Mouse (Mus musculus) kidney, embryonic 15.5 days (tissue): ENCODE data around the gene Tubb2a. TPM values are rescaled to one million over a fixed set of nuclear protein-coding genes. Genes with fewer than 3 reads are reported as not detected.
"Not testable (repeated sequence)": the region's sequence is repeated elsewhere in the genome, so short reads cannot be mapped to it uniquely, and the experiment has no call there.

Experiments used
- ATAC-seq: fragments of 200-750 bp; cut with Nextera tagmentation; replicated peaks from 2 replicates; pipeline ENCODE4 v1.8.0; 2017; ENCODE audit warnings: moderate TSS enrichment; ENCODE audit not compliant: low FRiP score
- H3K27ac ChIP-seq: fragments of 300-500 bp; sonication (generic); 2 replicates; pipeline ENCODE4 v1.5.1; 2015; ENCODE audit warnings: mild to moderate bottlenecking, inconsistent platforms
- H3K27me3 ChIP-seq: fragments of 300-500 bp; sonication (generic); 2 replicates; pipeline ENCODE4 v1.6.1; 2015; ENCODE audit warnings: inconsistent platforms
- H3K36me3 ChIP-seq: fragments of 300-500 bp; sonication (generic); 2 replicates; pipeline ENCODE4 v1.6.1; 2015; ENCODE audit warnings: inconsistent platforms
- H3K4me1 ChIP-seq: fragments of 300-500 bp; sonication (generic); 2 replicates; pipeline ENCODE4 v1.6.1; 2015; ENCODE audit warnings: inconsistent platforms
- H3K4me2 ChIP-seq: fragments of 300-500 bp; sonication (generic); 2 replicates; pipeline ENCODE4 v1.6.1; 2015; ENCODE audit warnings: moderate library complexity, mild to moderate bottlenecking, inconsistent platforms
- H3K4me3 ChIP-seq: fragments of 300-500 bp; sonication (generic); replicated peaks from 2 replicates; pipeline ENCODE4 v1.5.1; 2015; ENCODE audit warnings: mild to moderate bottlenecking, inconsistent platforms
- H3K9ac ChIP-seq: fragments of 300-500 bp; sonication (generic); 2 replicates; pipeline ENCODE4 v1.6.1; 2015; ENCODE audit warnings: mild to moderate bottlenecking, inconsistent platforms
- H3K9me3 ChIP-seq: fragments of 300-500 bp; sonication (generic); replicated peaks from 2 replicates; pipeline ENCODE4 v1.6.1; 2016; ENCODE audit warnings: inconsistent platforms
- WGBS: fragments of 180-500 bp; shearing (Covaris S2); methylation state at CpG from one replicate; pipeline ENCODE4 v1.1.7; 2015; ENCODE audit warnings: mixed read lengths; 5-methylcytosine and 5-hydroxymethylcytosine counted together
- polyA plus RNA-seq: library from polyadenylated mRNA; unstranded; fragments of >200 nt; fragmentation: Nextera tagmentation; extraction: Ambion mirVana; gene quantifications from 2 replicates; pipeline ENCODE4 v1.2.1, GENCODE M21; 2015

Tubb2a gene
- polyA plus RNA-seq, 1 experiment from 2014 or later: 132 TPM

- H3K4me3 ChIP-seq, H3K9ac ChIP-seq, H3K27ac ChIP-seq, H3K9me3 ChIP-seq, H3K4me2 ChIP-seq, ATAC-seq, H3K36me3 ChIP-seq, H3K4me1 ChIP-seq, H3K27me3 ChIP-seq: not testable (repeated sequence)
- WGBS: 42% methylated on average over 5 of the region's 5 CpGs
Measured at GRCm38 (mm10) chr13:34088201-34088649, 10.4 kb upstream of the Tubb2a start.

DNA sequence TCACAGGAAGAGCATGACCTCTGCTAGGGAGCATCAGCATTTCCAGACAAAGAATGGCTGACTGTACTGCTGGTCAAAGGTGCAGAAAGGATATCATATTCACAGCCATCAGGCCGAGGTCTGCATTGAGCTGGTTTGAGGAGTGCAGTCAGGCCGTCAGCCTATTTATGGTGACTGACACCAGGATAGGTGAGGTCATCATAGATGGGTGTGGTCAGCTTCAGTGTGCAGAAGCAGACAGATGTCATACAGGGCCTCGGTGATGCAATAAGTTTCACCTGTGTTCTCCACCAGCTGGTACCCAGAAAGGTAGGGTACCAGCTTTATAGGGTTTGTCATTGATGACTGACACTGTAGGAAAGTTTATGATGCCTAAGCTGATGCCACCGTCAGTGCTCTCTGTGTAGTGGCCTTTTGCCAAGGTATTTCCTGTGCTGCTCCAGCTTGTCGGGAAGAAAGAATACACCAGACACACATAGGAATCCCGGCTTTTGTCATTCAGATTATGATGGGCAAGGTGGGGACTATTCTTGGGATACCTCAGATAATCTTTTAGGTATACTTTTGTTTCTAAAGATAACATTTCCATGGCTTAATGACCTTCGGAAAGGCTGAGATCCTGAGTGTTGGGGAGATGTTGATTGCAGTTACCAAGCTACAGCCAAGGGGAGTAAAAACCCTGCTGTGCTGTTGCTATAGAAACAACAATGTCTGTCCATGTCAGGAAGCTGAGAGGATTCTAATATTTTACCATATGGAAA is 9.4 kb upstream of the Tubb2a start:
- Histone ChIP-seq H3K4me1 (peaks cover 5% of the 10 kb centered on the region; the same call in 1 of the 2 replicates), H3K9me3 (no peaks in the 10 kb centered on the region), H3K36me3 (no peaks in the 10 kb centered on the region), H3K27ac (no peak overlapping the region), H3K9ac (no peak overlapping the region), H3K4me3 (no peak overlapping the region), H3K4me2 (no peak overlapping the region), H3K27me3 (no peaks in the 10 kb centered on the region)
- 54% methylated on average over 7 of the region's 7 CpGs for WGBS
- no peak for ATAC-seq

DNA sequence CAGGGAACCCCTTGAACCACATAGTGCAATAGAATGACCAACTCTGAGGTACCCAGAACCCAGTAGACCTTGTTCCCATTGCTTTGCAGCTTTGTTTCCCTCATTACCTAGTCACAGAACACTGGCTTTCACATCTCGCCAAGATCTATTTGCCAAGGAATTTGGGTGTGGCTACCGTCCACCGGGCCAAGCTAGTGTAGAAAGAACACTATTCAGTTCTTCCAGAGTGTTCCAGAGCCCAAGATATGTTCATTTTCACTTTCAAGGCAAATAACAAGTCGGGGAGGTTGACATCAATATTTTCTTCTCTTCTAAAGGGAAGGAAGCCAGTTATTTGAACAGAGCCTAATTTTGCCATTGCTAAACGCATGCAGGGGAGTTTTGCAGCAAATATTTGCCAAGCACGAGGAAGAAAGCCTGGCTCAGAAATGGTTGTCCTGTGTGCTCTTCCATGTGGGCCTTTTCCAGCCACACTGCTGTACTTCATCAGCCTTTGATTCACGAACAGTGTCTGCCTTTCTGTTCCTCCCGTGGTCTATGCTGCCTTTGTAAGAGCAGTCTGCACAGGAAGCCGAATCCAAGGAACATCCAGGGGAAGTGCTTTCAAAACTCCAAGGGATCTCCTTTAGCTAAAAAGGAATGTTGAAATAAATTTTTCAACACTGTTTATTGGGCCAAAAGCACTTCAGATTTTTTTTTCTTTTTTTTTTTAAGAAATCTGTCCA is 6.4 kb upstream of the Tubb2a start:
- ATAC-seq: no peak
- no peak overlapping the region for H3K27ac ChIP-seq

DNA sequence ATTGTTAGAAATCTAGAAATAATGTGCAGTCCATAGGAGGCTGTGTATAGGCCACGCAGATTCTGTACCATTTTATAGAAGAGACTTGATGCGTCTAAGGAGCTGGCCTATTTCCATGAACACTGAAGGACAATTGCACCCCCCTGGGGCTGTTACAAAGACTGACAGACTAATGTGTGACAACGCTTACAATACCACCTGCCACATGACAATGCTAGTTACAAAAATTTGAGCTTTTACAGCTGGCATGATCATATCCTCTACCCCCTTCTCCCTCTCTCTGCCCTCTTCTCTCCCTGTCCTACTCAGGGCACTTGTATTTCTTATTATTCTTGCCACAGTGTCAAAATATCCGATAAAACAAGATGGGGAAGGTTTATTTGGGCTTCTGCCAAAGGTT is 4.1 kb upstream of the Tubb2a start:
- Histone ChIP-seq H3K27me3 (0 out of 2 replicates have a peak, but pooled peaks cover 5% of the 10 kb centered on the region), H3K4me1 (peaks cover 13% of the 10 kb centered on the region), H3K36me3 (no peaks in the 10 kb centered on the region), H3K4me2 (no peak overlapping the region), H3K4me3 (no peak overlapping the region), H3K27ac (no peak overlapping the region), H3K9me3 (no peaks in the 10 kb centered on the region), H3K9ac (no peak overlapping the region)
- ATAC-seq: no peak
- 78% methylated on average over 4 of the region's 4 CpGs for WGBS

More for the DNA sequence above, 6.4 kb upstream of the Tubb2a start:
- Histone ChIP-seq H3K9ac (no peak overlapping the region), H3K4me1 (peaks cover 5% of the 10 kb centered on the region; the same call in 1 of the 2 replicates), H3K27me3 (0 out of 2 replicates have a peak, but pooled peaks cover 2% of the 10 kb centered on the region), H3K36me3 (no peaks in the 10 kb centered on the region), H3K9me3 (no peaks in the 10 kb centered on the region), H3K4me3 (no peak overlapping the region), H3K4me2 (no peak overlapping the region)
- 68% methylated on average over 9 of the region's 9 CpGs for WGBS

DNA sequence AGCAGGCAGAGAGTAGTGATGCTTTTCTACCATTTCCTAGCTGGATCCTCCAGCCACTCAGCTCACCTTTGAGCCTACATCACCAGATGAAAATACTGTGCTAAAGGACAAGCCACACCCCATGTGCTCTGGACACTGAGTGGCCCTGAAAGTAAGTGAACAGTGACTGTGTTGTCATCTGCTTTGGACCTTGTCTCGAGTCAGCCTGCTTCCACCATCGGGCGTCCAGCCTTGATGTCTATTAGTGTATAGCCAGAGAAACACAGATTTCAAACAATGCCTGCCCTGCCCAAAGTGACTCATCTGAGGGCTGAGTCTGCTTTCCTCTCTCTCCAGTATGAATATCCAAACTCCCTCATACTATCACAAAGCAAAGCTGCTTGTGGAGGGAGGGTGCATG is 2.0 kb upstream of the Tubb2a start:
- no peak overlapping the region for H3K4me2 ChIP-seq
- ATAC-seq: no peak
- 0 out of 2 replicates have a peak, but pooled peaks cover 5% of the 10 kb centered on the region for H3K27me3 ChIP-seq
- no peaks in the 10 kb centered on the region for H3K9me3 ChIP-seq
- H3K9ac ChIP-seq: no peak overlapping the region
- 77% methylated on average over 3 of the region's 3 CpGs for WGBS
- H3K27ac ChIP-seq: no peak overlapping the region
- 0 out of 2 replicates have a peak, but pooled peaks cover 6% of the 10 kb centered on the region for H3K36me3 ChIP-seq
- peaks cover 19% of the 10 kb centered on the region for H3K4me1 ChIP-seq
- no peak overlapping the region for H3K4me3 ChIP-seq

DNA sequence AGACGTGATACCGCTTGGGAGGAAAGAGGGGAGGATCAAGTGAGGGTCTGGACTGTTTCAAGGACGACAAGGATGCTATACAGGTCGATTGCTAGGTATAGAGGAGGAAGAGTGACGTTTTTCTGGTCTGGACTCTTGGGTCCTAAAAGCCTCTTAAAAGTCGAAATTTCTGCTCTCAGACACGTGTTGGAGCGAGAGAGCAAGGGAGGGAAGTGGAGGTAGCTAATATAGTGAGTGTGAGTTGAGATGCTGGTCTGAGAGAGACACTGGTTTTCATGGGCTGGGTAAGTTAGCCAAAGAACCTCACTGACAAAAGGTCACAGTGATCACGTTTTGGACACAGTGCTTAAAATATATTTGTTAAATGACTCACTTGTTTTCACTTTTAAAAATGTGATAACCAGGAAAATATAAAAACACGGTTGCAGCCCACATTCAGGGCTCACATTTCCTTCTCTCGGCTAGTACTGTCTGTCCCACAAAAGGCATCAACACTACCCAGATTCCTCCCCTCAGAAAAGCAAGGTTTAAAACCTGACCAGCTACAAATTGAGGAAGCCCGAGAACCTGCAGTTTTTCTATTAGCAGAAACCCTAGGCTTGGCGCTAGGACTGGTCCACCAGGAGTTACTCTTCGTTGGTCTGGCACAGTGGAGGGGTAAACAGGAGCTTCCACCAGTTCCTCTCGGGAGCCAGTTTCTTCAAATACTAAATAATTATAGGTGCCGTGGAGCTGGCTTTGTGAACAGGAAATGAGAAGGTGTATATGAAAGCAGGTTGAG is 883 bp upstream of the Tubb2a start:
- peak overlapping the region; percentile 97 for H3K4me2 ChIP-seq
- H3K27ac ChIP-seq: no peak overlapping the region
- peaks cover 7% of the 10 kb centered on the region for H3K36me3 ChIP-seq
- H3K4me1 ChIP-seq: peaks cover 19% of the 10 kb centered on the region
- no peaks in the 10 kb centered on the region for H3K9me3 ChIP-seq
- 38% methylated on average over 16 of the region's 16 CpGs for WGBS
- peak overlapping the region; percentile 69 for H3K4me3 ChIP-seq
- H3K9ac ChIP-seq: peak overlapping the region; percentile 79; the same call in 1 of the 2 replicates
- peak; percentile 26; the same call in 1 of the 2 replicates for ATAC-seq
- 0 out of 2 replicates have a peak, but pooled peaks cover 5% of the 10 kb centered on the region for H3K27me3 ChIP-seq

DNA sequence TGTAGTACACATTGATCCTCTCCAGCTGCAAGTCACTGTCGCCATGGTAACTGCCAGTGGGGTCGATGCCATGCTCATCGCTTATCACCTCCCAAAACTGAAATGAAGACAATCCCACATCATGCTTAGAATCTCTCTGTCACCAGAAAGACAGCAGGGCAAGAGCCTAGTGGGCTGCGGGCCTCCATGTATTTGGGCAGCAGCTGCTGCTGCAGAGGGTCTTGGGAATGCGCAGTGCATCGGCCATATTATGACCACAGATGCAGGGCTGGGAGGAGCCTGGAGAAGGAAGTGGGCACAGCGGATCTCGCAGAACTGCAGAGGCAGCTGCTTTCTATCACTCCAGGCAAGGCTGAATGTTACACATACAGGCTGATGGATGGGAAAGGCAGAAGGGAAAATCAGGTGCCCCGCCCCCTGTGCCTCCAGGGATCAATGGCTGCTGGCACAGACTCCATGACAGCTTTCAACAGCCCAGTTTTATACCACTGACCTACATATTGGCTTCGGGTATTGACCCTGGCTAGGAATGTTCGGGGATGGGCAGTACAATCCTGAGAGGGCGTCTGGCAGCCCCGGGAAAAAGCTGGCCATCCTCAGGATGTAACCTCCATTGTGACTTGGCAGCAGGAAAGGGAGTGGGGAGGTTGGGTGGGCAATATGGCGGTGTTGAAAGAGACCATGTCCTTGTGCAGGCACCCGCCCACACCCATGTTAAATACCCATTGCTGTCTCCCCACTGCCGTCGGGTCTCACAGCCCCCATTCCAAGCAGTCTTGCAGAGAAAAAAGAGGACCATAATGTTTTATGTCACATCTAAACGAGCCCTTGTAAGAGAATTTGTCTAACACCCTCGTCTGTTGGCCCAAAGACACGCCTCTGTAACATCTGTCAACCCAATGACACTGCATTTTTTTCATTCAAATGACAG is 981 bp downstream of the Tubb2a start:
- Histone ChIP-seq H3K4me2 (peak overlapping the region; percentile 97), H3K4me3 (peak overlapping the region; percentile 69), H3K4me1 (peaks cover 19% of the 10 kb centered on the region), H3K36me3 (peaks cover 11% of the 10 kb centered on the region), H3K9me3 (no peaks in the 10 kb centered on the region), H3K27ac (no peak overlapping the region), H3K27me3 (0 out of 2 replicates have a peak, but pooled peaks cover 5% of the 10 kb centered on the region), H3K9ac (peak overlapping the region; percentile 79)
- ATAC-seq: no peak
- WGBS: 49% methylated on average over 20 of the region's 20 CpGs

DNA sequence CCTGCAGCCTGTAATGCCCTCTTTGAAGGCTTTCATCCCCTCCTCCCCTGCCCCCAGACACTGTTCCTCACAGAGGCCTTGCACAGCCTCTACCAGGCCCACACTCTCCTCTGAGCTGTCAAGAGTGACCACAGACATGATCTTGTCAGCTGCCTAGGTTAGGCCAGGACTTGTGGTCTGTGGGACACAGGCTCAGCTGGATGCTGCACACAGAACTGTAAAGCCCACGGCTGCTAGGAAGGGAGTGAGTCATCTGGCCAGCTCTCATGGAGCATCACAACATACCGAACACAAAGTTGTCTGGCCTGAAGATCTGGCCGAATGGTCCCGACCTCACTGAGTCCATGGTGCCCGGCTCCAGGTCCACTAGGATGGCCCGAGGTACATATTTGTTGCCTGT is 1.9 kb downstream of the Tubb2a start:
- not testable (repeated sequence) for H3K9ac ChIP-seq, H3K4me2 ChIP-seq, H3K4me3 ChIP-seq, H3K27me3 ChIP-seq, H3K9me3 ChIP-seq, ATAC-seq, H3K27ac ChIP-seq
- 88% methylated on average over 6 of the region's 6 CpGs for WGBS
- H3K36me3 ChIP-seq: peaks cover 11% of the 10 kb centered on the region
- H3K4me1 ChIP-seq: peaks cover 19% of the 10 kb centered on the region

- H3K4me3 ChIP-seq, H3K27me3 ChIP-seq, ATAC-seq, H3K4me2 ChIP-seq, H3K9ac ChIP-seq, H3K27ac ChIP-seq, H3K9me3 ChIP-seq: not testable (repeated sequence)
- Histone ChIP-seq H3K36me3 (peaks cover 11% of the 10 kb centered on the region), H3K4me1 (peaks cover 19% of the 10 kb centered on the region)
- WGBS: 94% methylated on average over 11 of the region's 17 CpGs
Measured at GRCm38 (mm10) chr13:34074441-34074840, 3.4 kb downstream of the Tubb2a start.

DNA sequence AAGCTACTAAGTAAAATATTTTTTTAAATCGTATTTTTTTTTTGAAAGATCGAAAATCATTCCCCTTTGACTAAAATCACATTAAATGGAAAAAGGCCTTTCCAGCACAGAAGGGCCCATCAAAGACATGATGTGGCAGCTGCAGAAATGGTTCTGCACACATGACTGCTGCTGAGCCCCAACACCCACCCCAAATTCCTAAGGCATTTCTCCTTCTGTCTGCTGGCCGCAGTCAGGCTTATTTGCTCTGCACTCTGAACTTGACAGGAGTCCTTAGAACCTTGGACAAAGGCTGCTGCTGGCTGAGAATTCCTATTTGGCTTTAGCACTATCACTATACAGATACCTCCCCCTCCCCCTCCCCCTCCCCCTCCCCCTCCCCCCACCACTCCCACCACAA is 5.0 kb downstream of the Tubb2a start:
- H3K4me1 ChIP-seq: peaks cover 15% of the 10 kb centered on the region
- ATAC-seq: no peak
- H3K4me2 ChIP-seq: no peak overlapping the region
- H3K36me3 ChIP-seq: peaks cover 16% of the 10 kb centered on the region
- H3K9me3 ChIP-seq: no peaks in the 10 kb centered on the region
- no peak overlapping the region for H3K27ac ChIP-seq
- no peak overlapping the region for H3K9ac ChIP-seq
- H3K4me3 ChIP-seq: no peak overlapping the region
- WGBS: 74% methylated on average over 3 of the region's 3 CpGs
- no peaks in the 10 kb centered on the region for H3K27me3 ChIP-seq

DNA sequence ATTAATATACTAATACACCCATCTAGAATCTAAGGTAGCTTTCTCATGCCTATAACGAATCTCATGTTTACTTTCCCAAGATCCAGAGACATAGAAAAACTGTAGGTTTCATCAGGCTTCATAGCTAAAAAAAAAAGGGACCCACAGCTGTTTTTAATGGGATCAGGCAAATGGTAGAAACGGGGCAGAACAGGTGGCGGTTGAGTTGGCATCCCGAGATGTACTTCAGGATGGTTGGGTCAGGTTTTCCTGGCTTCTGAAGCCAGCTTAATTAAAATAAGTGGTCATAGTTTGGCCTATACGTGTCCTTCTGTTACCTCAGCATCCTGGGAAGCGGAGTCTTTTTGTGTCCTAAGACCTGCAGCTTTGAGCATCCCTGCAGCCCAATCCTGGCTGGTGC is 6.0 kb downstream of the Tubb2a start:
- Histone ChIP-seq H3K27me3 (no peaks in the 10 kb centered on the region), H3K4me2 (no peak overlapping the region), H3K4me3 (no peak overlapping the region), H3K4me1 (peaks cover 8% of the 10 kb centered on the region), H3K9ac (no peak overlapping the region), H3K9me3 (no peaks in the 10 kb centered on the region), H3K27ac (no peak overlapping the region), H3K36me3 (peaks cover 21% of the 10 kb centered on the region)
- 90% methylated on average over 6 of the region's 6 CpGs for WGBS
- no peak for ATAC-seq
